Mouse (Mus musculus): ENCODE measurements at regions not wholly inside any gene's neighbourhood (a gene's known extent, or its start where the extent isn't known, plus 50 kb on each side); places are given as distances from the start of the nearest gene placed in this dataset.

- no peak for DNase-seq (ENCODE audit: low spot score in 2 of 2)
Measured at GRCm38 (mm10) chr13:48083294-48083693, 177.7 kb upstream of the Id4 start.

DNA sequence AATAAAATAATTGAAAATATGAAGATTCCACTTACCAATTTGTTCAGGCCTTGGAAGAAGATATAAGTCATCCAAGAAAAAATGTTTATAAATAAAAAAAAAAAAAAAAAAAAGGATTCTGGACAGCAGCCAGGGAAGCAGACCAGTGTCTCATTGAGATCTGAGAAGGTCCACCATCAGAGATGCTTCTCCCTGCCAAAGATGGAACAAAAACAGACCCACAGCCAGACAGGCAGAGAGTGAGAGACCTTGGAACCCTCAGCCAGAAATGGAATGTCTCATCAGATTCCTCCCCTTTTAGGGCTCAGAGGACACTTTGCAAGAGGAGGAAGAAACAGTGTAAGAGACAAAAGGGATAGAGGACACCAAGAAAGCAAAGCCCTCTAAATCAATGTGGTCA lies 177.2 kb upstream of the Id4 start:
- no peak for DNase-seq (ENCODE audit: low spot score in 2 of 2)

DNA sequence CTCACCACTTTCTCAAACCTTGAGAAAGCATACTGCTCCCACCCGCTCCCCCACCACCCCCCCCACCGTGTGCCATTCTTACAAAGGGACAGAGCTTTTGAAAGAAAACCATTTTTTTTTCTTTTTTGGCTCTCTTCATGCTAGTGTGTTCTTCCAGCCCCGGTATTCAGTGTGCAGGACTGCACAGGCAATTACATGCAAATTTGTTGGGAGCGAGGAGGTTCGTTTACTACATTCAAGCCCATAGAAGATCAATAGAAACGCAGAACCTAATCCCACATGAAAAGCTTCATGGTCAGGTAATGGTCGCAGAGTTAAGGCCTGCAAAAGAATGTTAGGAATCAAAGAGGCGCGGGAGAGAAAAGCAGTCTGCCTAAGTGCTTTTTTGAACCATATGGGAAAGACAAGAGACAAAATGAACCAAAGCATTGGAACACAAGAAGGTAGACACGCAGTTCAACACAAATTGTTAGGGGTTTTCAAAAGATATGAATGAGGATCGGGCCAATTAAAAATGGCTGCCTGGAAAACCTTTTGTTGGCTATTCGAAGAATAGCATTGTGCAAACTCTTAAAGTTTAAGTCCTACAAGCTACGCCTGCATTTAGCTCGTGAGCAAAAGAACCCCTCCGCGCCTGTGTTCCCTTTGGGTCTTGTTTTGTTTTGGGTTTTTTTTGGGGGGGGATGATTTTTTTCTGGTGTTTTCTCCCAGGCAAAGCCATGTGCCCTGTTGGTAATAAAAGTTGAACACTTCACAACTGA lies 166.6 kb upstream of the Id4 start:
- DNase-seq (ENCODE audit: low spot score in 2 of 2) = no peak

GRCm38 (mm10) chr13:48102156-48102555 lies 158.9 kb upstream of the Id4 start:
- DNase-seq (ENCODE audit: low spot score in 2 of 2) = no peak

- no peak for DNase-seq (ENCODE audit: low spot score in 2 of 2)
Measured at GRCm38 (mm10) chr13:48102576-48102975, 158.5 kb upstream of the Id4 start.

DNA sequence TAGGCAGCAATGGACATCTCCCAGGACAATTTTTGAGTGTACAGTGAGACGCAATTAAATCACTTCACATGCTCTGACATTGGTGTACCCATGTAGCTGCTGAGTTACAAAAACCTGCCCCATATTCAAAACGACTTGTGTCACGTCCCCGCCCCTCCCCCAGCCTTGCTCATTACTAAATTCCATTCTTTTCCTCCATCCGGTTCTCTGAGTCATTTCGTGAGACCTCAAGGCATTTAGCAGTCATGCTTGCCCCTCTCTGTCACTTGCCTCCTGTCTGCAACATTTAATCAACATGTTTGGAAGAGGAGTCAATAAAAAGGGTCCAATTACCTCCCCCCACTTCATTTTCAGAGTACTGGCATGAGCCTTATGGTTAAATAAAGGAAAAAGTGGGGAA lies 156.3 kb upstream of the Id4 start:
- no peak for DNase-seq (ENCODE audit: low spot score in 2 of 2)

- no peak for DNase-seq (ENCODE audit: low spot score in 2 of 2)
Measured at GRCm38 (mm10) chr13:48106946-48107345, 154.1 kb upstream of the Id4 start.

DNA sequence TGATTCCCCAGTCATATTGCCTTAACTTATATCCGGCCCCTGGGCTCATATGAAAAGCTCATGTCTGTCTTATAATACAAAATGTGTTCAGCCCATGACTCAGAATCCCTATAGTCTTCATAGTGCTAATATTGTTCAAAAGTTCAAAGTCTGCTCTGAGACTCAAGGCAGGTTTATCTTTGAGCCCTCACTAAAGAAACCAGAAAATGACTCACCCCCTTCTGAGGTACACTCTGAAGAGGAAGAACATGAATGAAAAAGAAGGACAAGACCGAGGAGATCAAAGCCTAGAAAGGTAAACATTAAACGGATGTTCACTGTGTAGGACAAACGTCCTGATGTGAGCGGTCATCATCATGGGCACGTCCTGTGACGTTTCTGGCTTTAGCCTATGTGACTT lies 145.1 kb upstream of the Id4 start:
- no peak for DNase-seq (ENCODE audit: low spot score in 2 of 2)

DNA sequence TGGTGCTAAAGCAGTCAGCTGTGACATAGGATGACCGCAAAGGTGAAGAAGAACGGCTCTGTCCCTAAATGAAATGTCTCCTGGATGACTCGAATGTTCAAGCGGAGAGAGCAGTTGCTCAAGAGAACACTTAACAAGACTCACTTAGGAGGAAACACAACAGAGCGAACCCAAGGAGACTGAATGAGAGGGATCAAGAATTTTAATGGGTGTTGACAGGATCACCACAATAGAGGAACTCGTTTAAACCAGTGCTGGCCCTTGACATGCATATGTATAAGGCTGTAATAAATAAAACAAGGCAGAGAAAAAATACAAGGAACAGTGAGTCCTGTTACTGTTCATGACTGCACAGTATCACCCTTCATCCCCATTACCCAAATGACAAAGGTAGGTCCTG lies 134.4 kb upstream of the Id4 start:
- DNase-seq (ENCODE audit: low spot score in 2 of 2) = no peak

DNA sequence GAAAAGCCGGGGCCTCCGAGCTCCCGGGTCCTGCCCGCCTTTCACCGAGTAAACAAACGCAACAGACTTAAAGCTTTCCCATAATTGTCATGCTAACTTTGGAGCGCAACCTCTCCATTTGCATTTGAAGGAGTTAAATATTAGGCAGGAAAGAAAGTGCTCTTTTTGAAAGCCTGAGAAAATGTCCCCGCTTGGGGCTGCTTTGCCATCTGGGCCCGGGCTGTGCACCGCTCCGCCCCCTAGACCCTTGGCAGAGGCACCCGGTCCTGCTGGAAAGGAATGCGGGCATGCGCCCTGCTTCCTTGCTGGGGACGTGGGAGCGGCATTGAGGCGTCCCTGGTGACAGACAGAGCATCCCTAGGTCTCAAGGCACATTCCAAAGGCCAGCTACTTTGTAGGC lies 130.3 kb upstream of the Id4 start:
- peak in 1 of 2 experiments; percentile 15 for DNase-seq (ENCODE audit: low spot score in 2 of 2)

DNA sequence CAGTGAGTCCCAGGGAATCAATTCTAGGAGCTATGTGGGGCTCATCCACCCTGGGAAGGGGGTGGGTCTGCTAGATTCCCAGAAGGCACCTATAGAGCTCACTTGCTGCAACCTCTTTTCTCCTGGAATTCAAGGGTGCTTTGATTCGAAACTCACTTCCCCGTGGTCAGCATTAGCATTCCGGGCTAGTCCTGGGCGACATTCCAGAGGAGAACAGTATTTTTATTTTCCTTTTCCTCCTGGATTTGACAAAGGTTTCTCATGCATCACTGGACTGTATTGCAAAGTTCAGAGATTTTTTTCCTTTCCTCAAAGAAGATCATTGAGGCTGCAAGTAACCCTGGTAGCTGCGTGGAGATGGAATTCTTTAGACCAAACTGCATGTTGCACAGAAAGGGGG lies 129.3 kb upstream of the Id4 start:
- no peak for DNase-seq (ENCODE audit: low spot score in 2 of 2)

DNA sequence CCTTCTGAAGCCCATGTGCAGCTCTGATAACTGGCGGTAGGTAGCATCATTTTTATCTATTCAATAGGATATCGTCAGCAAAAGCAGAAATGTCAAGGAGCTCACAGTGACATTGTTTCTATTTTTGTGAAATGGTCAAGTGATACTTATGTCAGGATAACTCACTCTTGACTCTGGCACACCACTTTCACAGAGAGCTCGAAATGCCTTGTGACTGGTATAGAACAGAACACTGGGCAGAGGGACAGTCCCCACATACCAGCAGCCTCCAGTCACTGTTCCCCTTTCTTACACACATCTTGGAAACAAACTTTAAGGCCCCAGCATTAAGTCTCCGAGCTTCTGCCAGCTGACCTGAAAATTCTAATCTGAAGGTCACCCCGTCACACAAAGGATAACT lies 115.1 kb upstream of the Id4 start:
- DNase-seq (ENCODE audit: low spot score in 2 of 2) = no peak

GRCm38 (mm10) chr13:48147061-48147460 lies 114.0 kb upstream of the Id4 start:
- DNase-seq (ENCODE audit: low spot score in 2 of 2) = no peak

DNA sequence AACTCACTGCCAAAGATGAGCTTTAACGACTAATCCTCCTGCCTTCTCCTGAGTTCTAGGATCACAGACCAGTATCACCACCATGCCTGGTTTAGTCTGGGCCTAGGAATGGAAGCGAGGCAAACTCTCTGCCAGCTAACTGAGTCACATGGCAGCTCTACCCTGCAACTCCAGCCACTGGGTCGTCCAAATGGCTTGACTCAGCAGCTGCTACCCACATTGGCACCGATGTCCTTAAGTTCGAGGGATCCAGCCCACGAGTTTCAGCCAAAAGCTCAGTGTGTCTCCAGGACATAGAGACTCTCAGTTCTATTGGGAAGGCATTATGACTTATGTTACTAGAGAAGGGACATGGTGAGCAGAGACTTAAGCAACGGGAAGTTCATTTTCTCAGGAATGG lies 107.8 kb upstream of the Id4 start:
- DNase-seq (ENCODE audit: low spot score in 2 of 2) = no peak

DNA sequence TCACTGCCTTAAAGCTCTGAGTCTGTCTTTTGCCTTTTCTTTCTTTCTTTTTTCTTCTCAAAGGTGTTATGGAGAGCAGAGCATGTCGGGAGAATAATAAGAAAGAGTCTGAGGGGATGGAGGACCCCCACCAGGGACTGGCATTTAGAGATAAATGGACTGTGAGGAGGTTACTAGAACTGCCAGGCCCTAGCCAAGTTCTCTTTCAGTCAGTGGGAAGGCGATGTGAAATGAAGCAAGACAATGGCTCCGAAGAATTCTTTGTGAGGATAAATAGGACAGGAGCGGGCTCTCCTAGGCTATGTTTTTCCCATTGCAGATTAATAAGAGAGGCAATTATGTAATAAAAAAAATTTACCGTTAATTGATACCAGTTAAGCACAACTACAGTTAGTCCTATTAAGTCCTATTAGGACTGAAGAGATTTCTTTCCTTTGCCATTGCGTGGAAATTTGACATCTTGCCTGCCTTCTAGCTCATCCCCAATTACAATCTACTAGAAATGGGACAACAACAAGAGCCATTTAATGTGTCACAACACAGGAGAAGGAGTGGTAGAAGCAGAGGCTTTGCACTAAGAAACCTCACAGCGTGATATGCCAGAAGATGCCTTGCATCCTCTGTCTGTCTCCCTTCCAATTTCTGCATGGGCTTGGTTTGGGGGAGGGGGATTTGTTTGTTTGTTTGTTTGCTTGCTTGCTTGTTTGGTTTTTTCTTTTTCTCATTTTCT lies 107.2 kb upstream of the Id4 start:
- no peak for DNase-seq (ENCODE audit: low spot score in 2 of 2)

DNA sequence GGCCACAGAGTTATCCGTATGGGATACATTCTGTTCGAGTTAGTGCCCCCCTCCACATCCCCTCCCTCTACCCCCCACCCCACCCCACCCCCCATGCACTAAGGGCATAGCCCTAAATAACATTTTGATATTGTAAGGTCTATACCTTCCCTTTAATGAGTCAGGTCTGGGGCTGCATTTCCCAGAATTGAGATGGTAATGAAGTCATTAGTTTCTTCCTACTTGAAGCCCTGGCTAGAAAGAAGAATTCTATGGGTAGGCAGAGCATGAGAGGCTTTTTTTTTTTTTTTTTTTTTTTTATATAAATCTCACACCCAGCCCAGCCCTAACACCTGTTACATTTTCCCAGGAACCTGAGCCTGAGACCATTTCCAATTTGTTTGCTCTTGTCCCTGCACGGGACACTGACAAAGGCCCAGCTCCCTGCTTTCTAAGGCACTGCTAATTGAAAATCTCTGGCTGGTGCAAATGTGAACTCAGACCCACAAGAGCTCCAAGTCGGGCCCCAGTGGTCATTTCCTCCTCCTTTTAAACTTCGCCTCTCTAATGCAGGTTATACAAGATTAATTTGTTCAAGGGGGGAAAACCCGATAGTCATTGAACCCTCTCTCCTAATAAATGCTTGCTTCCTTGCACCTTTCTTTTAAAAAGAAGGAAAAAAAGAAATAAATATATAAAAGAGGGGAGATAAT lies 106.5 kb upstream of the Id4 start:
- DNase-seq (ENCODE audit: low spot score in 2 of 2) = no peak

DNA sequence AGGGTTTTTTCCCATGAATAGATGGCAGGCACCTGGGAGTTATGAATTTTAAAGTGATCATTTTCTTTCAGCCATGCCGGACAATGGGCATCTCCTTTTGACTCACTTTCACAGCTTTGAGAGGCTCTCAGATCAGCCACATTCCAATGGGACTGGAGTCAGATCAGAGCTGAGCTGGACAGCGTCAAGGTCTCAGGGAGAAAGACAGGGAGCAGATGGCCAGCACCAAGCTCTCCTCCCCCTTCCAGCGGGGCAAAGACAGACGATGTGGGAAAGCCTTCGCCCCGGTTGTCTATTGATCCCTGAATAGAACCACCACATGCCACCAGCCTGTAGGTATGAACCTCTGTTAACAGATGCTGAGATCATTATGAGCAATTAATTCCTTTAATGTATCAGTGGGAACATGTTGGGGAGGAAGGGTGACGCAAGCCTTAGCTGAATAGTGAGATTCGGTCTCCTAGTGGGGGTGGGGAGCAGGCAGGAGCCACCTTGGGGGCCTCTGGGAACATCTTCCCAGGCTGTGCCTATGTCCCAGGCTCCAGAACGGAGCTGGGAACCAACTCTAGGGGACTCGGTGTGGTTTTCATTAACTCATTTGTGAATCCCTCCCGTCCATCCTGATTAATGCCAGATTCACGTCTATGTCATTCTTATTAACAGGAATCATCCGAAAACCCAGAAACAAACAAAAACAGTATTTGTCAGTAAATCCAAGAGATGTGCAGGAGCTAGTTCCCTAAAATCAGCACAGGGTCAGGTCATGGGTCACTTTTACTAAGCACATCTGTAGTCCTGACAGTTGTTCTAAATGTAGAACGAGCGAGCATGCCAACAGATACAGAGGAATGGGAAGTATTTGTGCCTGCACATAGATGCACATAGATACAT lies 101.8 kb upstream of the Id4 start:
- no peak for DNase-seq (ENCODE audit: low spot score in 2 of 2)

- no peak for DNase-seq (ENCODE audit: low spot score in 2 of 2)
Measured at GRCm38 (mm10) chr13:48160161-48160560, 100.9 kb upstream of the Id4 start.

GRCm38 (mm10) chr13:48161339-48161738 lies 99.7 kb upstream of the Id4 start:
- DNase-seq (ENCODE audit: low spot score in 2 of 2) = no peak

DNA sequence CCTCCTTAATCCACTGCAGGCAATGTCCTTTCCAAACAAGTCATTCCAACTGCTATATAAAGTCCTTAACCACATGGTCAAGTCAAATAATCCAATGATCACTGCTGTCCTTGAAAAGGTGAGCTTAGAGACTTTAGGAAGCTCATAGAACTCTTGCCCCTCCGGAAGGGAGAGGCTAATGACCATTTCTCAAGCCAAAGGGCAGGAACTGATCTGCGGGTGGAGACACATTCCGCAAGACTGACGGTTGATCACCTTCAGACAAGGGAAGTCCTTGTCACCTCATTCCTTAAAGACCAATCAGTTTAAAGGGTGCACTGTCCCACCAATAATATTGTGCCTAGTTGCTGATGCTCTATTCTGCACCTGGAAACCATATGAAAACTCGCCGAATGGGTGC lies 96.4 kb upstream of the Id4 start:
- DNase-seq (ENCODE audit: low spot score in 2 of 2) = no peak

DNA sequence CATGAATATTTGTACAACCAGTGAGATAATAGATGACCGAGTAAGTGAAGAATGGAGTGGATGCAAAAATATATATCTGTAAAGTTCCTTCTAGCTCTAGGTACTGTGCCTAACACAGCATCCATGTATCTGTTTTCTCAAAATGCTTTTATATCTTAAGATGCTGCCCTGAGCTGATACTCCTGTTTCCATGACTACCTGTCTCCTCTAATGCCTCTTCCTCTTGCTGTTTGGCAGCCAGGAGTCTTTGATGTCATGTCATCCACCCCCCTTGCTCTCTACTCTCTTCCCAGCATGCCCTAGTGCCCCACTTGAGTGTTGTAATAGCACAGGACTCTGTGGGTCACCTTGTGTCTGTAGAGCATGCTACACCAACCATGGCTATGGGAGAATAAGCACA lies 95.2 kb upstream of the Id4 start:
- DNase-seq (ENCODE audit: low spot score in 2 of 2) = no peak

- DNase-seq (ENCODE audit: low spot score in 2 of 2) = no peak
Measured at GRCm38 (mm10) chr13:48167976-48168375, 93.1 kb upstream of the Id4 start.

Measured in spleen, postnatal 10 days (tissue).